Mouse (Mus musculus): ENCODE data around the gene Pcgf2. TPM values are rescaled to one million over a fixed set of nuclear protein-coding genes. Genes with fewer than 3 reads are reported as not detected.
"Not testable (repeated sequence)": the region's sequence is repeated elsewhere in the genome, so short reads cannot be mapped to it uniquely, and the experiment has no call there.

The Pcgf2 gene
- total and polyA plus RNA-seq, 2 experiments from 2014 or later: 16.7 to 19.6 TPM

DNA sequence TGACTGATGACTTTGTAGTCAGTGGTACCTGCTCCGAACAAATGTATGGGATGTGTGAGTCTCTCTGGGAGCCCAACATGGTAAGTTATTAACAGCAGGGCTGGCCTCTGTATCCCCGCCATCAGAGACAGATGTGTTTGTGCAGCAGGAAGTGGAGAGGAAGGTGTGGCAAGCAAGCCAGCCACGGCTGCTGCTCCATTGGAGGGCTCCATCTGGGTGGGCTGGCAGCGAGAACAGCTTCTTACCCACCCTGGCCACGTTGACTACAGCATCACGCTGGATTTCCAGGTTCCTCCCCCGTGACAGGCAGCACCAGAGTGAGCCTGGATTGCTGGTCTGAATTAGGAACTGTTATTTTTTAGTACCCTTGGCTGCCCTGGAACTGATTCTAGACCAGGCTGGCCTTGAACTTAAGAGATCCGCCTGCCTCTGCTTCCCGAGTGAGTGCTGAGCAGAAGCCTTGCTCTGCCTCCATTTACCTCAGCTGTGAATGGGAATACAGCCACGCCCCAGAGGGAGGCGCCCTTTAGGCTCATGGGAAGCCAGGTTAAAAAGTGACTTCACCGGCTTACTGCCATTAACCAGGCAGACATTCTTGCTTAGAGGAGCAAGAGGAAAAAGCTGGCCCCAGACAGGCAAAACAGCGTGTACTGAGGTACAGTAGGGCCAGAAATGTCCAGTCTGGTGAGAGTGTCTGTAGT is 11.1 kb upstream of the Pcgf2 start:
- Histone ChIP-seq H3K36me3 (ENCODE audit: insufficient read depth, low read length) (peaks cover 40% of the 10 kb centered on the region), H3K4me2 (ENCODE audit: low read depth, low read length, poor library complexity, severe bottlenecking) (no peak overlapping the region), H3K27me3 (ENCODE audit: insufficient read depth, low read length) (no peaks in the 10 kb centered on the region), H3K9ac (replicated peaks; ENCODE audit: low read length, poor library complexity, severe bottlenecking) (no peak overlapping the region), H3K27ac (ENCODE audit: low read depth, low read length) (no peak overlapping the region), H3K4me3 (ENCODE audit: low read depth, low read length) (no peak overlapping the region), H3K4me1 (ENCODE audit: insufficient read depth, low read length) (no peaks in the 10 kb centered on the region), H3K9me3 (ENCODE audit: low read length) (no peaks in the 10 kb centered on the region)
- ATAC-seq (ENCODE audit: low FRiP score) (no peak), DNase-seq (ENCODE audit: low spot score) (no peak)
- no peak for TF ChIP-seq CTCF (IDR thresholded peaks at IDR 0.05)
- 87% methylated on average over 13 of the region's 13 CpGs for WGBS

DNA sequence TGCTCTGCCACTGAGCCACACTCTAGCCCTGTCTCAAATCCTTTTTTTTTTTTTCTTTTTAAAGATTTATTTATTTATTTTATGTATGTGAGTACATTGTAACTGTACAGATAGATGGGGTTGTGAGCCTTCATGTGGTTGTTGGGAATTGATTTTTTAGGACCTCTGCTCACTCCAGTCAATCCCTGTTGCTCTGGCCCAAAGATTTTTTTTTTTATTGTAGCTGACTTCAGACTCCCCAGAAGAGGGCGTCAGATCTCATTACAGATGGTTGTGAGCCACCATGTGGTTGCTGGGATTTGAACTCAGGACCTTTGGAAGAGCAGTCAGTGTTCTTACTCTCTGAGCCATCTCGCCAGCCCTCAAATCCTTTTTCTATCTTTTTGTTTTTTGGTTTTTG is 9.8 kb upstream of the Pcgf2 start:
- not testable (repeated sequence) for ATAC-seq (ENCODE audit: low FRiP score)
- 82% methylated on average over 2 of the region's 2 CpGs for WGBS

DNA sequence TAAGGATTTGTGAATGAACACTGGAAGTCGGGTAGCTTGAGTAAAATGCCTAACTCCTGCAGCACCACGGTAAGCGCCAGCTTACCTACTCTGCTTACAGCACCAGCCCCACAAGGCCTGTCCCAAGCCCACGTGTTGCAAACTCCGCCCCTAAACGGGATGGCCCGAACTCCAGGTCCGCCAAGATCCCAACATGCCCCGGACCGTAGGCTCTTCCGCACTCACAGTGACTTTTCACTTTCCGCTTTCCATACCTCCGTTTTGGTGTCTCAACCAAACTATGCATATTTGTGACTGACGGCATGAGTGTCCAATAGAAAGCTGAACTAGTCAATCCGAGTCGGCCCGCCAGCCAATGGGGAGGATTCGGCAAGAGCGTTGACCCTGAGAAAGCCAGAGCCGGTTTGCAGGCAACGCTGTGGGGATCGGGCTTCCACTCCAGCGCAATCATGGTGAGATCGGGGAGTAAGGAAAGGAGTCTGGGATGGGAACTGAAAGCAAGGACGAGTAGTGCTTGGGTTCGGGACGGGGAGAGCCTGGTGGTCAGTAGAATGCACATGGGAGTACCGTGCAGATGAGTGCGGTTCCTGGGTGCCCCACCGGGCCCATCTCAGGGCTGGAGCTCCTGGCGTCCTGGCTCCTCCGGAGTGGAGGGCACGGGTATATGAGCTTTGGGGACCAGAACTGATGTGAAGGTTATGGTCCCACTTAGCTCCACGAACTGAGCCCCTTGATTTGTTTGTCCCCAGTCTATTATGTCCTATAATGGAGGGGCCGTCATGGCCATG is 2.9 kb upstream of the Pcgf2 start, which contains the start of gene Psmb3:
Gene Psmb3 (plus strand): TSS at position 361 of the 788 bp plus-strand sequence.
- H3K27me3 ChIP-seq (ENCODE audit: insufficient read depth, low read length): no peaks in the 10 kb centered on the region
- peak within 1 kb of the TSS; percentile 81 for H3K9ac ChIP-seq (replicated peaks; ENCODE audit: low read length, poor library complexity, severe bottlenecking)
- ATAC-seq (ENCODE audit: low FRiP score) (peak; percentile 89), DNase-seq (ENCODE audit: low spot score) (peak; percentile 100)
- H3K4me1 ChIP-seq (ENCODE audit: insufficient read depth, low read length): peaks cover 14% of the 10 kb centered on the region
- peak within 1 kb of the TSS; percentile 73 for H3K4me3 ChIP-seq (ENCODE audit: low read depth, low read length)
- WGBS: 1% methylated on average over 35 of the region's 35 CpGs
- no peak for TF ChIP-seq CTCF (IDR thresholded peaks at IDR 0.05)
- H3K36me3 ChIP-seq (ENCODE audit: insufficient read depth, low read length): peaks cover 19% of the 10 kb centered on the region
- peak within 1 kb of the TSS; percentile 86 for H3K27ac ChIP-seq (ENCODE audit: low read depth, low read length)
- no peaks in the 10 kb centered on the region for H3K9me3 ChIP-seq (ENCODE audit: low read length)
- H3K4me2 ChIP-seq (ENCODE audit: low read depth, low read length, poor library complexity, severe bottlenecking): peak within 1 kb of the TSS; percentile 83

More for the DNA sequence above, 9.8 kb upstream of the Pcgf2 start:
- H3K9me3 ChIP-seq (ENCODE audit: low read length); H3K9ac ChIP-seq (replicated peaks; ENCODE audit: low read length, poor library complexity, severe bottlenecking); H3K4me1 ChIP-seq (ENCODE audit: insufficient read depth, low read length); H3K27me3 ChIP-seq (ENCODE audit: insufficient read depth, low read length); DNase-seq (ENCODE audit: low spot score); H3K4me2 ChIP-seq (ENCODE audit: low read depth, low read length, poor library complexity, severe bottlenecking); H3K27ac ChIP-seq (ENCODE audit: low read depth, low read length); H3K4me3 ChIP-seq (ENCODE audit: low read depth, low read length): not testable (repeated sequence)
- peaks cover 42% of the 10 kb centered on the region for H3K36me3 ChIP-seq (ENCODE audit: insufficient read depth, low read length)

DNA sequence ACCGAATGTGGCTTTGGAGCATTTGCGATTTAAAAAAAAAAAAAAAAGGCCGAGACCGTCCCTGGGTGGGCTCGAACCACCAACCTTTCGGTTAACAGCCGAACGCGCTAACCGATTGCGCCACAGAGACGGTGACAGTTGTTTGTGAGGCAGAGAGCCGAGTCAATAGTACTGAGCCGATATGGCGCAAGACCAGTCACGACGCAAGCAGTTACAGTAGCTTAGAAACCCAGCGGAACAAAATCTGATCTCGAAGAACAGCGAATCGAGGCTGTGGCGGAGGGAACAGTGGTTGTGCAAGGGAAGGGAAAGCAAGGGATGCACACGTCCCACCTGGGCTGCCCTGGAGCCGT is 2.1 kb upstream of the Pcgf2 start:
- Histone ChIP-seq H3K4me2 (ENCODE audit: low read depth, low read length, poor library complexity, severe bottlenecking) (peak overlapping the region; percentile 83), H3K36me3 (ENCODE audit: insufficient read depth, low read length) (peaks cover 15% of the 10 kb centered on the region), H3K9me3 (ENCODE audit: low read length) (no peaks in the 10 kb centered on the region), H3K4me3 (ENCODE audit: low read depth, low read length) (peak overlapping the region; percentile 73), H3K27me3 (ENCODE audit: insufficient read depth, low read length) (no peaks in the 10 kb centered on the region), H3K9ac (replicated peaks; ENCODE audit: low read length, poor library complexity, severe bottlenecking) (peak overlapping the region; percentile 70), H3K4me1 (ENCODE audit: insufficient read depth, low read length) (peaks cover 14% of the 10 kb centered on the region), H3K27ac (ENCODE audit: low read depth, low read length) (peak overlapping the region; percentile 81)
- DNase-seq (ENCODE audit: low spot score): peak; percentile 87
- WGBS: under 1% methylated on average over 24 of the region's 24 CpGs
- no peak for TF ChIP-seq CTCF (IDR thresholded peaks at IDR 0.05)
- peak; percentile 38; the same call in 1 of the 2 replicates for ATAC-seq (ENCODE audit: low FRiP score)

DNA sequence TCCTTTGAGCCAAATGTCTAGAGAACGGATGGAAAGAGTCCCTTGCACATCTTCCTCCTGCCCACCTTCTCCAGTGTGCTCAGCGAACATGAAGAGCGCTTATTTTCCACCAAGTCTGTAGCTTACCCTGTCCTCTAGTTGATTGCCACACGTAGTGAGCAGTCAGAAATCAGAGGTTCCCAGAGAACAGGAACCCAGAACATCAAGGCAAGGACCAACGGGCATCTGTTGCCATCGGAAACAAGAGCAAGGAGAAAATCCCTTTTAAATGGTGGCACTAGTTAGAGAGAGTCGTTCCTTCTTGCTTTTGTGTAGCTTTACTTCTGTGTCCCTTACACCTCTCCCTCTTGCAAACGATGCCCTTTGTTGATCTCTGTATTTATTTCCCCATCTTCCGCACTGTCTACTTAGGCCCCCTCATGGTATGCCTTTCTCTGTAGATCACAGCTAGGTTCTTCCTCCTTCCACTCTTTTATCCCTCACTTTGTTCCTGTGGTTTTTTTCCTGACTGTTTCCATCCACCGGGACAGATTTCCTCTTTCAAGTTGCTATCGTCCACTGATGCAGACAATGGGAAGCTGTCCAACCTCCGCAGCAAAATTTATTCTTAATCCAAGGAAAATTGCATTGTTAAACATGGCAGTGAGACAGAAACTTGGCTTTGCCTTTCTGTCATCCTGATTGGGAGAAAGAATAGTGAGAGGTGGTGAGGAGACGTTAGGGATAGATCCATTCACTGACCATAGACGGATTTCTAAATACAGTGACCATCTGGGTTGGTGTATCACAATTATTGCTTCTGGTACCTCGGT is 1.5 kb upstream of the Pcgf2 start:
- Histone ChIP-seq H3K9me3 (ENCODE audit: low read length) (no peaks in the 10 kb centered on the region), H3K27me3 (ENCODE audit: insufficient read depth, low read length) (no peaks in the 10 kb centered on the region), H3K27ac (ENCODE audit: low read depth, low read length) (peak overlapping the region; percentile 81), H3K4me2 (ENCODE audit: low read depth, low read length, poor library complexity, severe bottlenecking) (peak overlapping the region; percentile 83), H3K9ac (replicated peaks; ENCODE audit: low read length, poor library complexity, severe bottlenecking) (0 out of 2 replicates have a peak overlapping the region, but pooled peaks have one; percentile 4), H3K36me3 (ENCODE audit: insufficient read depth, low read length) (peaks cover 9% of the 10 kb centered on the region), H3K4me3 (ENCODE audit: low read depth, low read length) (peak overlapping the region; percentile 83; the same call in 1 of the 2 replicates), H3K4me1 (ENCODE audit: insufficient read depth, low read length) (peaks cover 15% of the 10 kb centered on the region)
- ATAC-seq (ENCODE audit: low FRiP score) (no peak), DNase-seq (ENCODE audit: low spot score) (no peak)
- WGBS: 40% methylated on average over 15 of the region's 15 CpGs
- no peak for TF ChIP-seq CTCF (IDR thresholded peaks at IDR 0.05)

Measured in midbrain, postnatal 0 days (tissue).